Mouse (Mus musculus): ENCODE measurements around the gene Egfl7.

The Egfl7 gene

DNA sequence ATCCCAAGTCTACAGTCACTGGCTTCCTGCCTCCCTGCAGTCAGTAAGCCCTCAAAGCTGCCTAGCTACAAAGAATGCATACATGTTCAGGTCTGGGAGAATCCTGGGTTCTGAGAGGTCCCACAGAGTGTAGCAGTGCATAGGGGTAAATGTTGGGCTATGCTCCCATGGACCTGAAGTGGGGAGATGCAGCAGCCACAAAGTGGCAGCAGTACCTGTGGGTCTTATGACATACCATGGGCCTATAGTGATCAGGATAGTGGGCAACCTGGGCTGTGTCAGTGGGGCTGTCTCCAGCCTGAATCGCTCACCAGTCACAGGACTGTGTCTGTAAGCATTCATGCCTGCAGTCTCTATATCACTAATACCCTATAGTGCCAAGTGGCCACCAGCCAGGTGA lies at the start of gene Egfl7:
Gene Egfl7 (plus strand): TSS at position 301 of the 400 bp plus-strand sequence.
- DNase-seq (ENCODE audit: low spot score) = no peak

DNA sequence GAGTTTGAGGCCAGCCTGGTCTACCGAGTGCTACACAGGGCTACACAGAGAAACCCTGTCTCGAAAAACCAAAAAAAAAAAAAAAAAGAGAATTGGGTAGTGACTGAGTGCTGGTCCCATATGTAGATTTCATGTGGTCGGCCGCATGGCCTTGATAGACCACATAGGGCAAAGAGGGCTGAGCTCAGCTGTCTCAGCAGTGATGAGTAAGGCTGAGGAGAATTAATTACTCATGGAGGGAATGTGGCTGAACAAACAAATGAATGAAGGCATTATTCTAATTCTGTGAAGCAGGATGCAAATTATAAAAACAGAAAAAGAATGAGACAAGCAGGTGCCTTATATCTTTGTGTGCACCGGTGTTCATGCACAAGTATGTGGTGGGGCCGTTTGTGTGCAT lies 48.0 kb upstream of the Egfl7 start:
- DNase-seq (ENCODE audit: low spot score) = no peak

DNA sequence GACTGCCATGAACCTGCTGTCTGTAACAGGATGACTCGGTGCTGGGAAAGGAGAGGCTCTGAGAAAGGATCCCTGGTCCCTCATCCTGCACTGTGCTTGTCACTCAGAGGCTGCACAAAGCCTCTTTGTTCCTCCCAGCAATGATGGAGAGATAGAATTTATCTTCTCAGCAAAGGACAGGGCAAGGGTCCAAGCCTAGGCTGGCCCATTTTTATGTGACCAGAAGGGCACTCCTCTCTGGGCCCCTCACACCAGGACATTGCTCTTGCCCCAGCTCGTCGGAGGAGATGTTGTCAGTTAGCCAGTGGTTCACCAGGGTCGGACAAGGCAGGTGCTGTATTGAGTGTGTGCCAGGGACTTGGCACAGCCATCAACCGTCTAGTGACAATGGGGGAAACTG lies 46.6 kb upstream of the Egfl7 start:
- no peak for DNase-seq (ENCODE audit: low spot score)

DNA sequence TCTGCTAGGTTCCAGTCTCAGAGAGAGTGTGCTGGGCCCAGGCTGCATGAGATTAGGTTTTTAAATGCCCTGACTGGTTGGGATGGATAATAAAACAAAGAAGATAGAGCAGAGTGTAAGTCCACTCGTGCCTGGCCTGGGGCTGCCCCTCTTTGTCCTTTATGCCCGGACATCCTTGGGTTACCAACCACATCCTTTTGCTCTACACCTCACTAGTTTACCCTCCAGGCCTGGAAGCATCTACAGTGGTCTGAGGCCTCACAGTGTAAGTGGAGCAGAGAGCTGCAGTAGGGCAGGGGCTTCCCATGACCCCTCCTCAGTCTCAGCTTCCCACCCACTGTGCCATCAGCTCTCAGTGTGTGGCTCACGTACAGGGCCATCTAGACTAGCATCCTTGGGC lies 45.7 kb upstream of the Egfl7 start:
- DNase-seq (ENCODE audit: low spot score) = no peak

DNA sequence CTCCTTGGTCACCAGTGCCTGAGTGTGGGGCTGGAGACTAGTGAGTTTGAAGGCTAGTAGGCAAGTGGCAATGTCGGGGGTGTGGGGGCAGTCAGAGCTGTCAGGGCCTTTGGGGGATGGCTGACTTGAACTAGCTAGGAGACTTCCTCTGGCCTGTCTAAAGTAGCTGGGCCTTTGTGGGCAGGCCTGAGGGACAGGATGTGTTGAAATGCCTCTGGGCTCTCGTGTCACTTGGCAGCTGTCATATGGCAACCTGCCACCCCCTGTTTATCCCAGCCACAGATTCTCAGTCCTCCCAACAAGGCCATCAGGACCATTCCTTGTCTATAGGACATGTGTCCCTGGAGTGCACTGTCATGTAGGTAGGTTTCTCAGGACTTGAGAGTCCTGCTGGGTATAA lies 45.2 kb upstream of the Egfl7 start:
- peak; percentile 95 for DNase-seq (ENCODE audit: low spot score)

DNA sequence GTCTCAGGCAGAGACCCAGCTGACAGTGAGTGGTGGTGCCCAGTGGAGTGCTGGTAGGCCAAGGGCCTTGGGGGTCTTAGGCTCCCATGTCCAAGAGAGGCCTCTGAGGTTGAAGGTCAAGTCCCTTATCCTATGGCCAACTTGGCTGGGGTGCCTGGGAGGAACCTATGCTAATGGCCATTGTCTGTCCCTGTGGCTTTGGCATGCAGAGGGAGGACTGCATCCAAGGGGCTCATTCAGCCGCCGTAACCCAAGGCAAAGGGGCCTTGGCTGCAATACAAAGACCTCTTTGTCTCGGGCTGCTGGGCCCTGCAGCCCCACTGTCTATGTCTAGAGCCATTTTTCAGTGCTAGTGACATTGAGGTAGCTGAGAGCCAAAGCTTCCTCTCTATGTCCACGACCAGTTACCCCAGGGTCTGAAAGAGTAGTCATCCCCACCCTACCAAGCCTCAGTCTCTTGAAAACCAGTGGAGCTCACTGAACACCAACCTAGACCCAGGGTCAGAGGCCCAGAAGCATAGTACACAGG lies 44.2 kb upstream of the Egfl7 start:
- no peak for DNase-seq (ENCODE audit: low spot score)

DNA sequence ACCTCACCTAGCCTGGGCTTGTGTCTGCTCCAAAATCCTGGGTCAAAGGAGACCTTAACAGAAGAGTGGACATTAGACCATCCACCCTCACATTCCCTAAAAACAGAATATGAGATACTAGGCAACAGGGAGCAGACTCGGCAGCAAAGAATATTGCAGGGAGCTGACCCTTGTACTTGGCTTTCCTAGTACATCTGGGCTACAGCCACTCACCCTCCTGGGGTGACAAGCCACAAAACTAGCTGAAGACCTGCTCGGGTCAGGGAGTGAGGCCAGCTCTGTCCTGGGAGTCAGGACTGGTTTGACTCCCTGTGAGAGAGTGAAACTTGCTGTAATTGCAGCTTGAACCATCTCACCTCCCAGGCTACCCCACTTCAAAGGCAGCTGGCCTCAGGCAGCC lies 40.3 kb upstream of the Egfl7 start:
- DNase-seq (ENCODE audit: low spot score) = peak; percentile 59

DNA sequence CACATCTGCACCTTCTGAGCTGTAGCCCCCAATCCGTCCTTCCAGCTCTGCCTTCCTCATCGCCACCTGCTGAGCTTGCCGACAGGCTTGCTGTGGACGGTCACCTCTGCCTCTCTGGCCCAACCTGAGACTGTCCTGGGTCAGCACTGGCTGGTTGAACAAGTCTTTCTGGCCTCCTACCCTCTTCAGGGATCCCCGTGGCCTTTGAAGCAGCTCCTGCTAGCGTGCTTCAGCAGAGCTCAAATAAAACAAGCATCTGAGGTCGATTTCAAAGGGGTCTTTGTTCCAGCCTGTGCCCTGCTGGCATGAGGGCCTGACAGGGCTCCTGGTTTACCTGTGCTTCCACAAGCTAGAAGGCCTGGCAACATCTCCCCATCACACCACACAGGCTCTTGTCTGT lies 39.1 kb upstream of the Egfl7 start:
- DNase-seq (ENCODE audit: low spot score) = no peak

DNA sequence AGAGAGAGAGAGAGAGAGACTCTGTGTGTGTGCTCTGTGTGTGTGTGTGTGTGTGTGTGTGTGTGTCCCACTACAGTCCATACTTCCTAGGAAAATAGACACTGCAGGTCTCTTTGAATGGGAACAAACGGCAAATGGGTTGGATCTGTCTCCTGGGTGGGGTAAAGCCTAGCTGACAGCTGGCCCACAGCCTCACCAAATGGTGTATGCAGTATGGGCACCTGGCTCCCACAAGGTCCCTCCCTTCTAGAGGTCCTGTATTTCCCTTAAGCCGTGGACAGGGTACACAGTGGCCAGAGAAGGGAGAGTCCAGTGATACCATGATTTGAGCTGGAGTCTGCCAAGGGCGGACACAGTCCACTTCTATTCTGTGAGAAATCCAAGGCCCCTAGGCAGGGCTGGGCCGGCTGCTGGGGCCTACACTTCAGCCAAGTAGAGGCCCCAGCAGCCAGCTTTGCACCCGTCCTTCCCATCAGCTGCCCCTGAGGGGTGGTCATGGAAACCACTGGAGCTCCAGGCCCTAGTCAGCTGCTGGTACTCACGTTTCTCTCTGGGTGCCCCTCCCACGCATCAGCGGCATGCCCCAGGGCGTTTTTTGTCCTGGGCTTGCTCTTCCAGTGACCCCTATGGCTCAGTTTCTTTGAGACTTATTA lies 38.4 kb upstream of the Egfl7 start:
- DNase-seq (ENCODE audit: low spot score) = no peak

DNA sequence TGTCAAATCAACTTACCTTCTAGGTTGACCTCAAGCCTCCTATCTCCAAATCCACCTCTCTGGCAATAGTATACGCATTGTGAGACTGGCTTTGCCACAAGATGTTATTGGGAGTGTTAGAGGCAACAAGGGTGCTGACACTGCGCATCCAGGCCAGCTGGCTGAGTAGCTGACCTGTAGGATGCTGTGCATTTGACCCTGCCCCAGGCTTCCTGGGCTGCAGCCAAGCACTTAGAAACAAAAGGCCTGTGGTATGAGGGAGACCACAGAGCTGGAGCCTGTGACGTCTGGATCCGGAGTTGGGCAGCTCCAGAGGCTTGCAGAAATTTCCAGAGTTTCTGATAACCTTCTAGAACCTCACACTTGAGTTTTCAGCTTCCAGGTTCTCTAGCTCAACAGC lies 36.7 kb upstream of the Egfl7 start:
- peak; percentile 40 for DNase-seq (ENCODE audit: low spot score)

DNA sequence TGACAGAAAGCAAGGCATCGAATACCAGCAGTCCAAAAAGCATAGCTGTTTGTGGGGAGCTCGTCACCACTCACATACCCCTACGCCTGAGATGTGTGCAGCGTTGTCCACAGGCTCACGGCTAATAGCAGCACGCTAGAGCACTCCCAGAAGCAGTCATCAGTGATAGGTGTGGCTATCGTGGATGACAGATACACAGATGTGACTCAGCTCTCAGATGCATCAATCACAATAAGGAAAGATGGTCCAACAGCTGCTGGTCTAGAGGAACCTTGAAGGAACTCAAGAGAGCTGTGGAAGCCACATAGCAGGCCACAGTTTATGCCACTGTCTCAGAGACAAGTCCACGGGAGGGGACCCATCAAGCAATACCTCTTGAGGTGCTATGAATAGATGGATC lies 36.0 kb upstream of the Egfl7 start:
- DNase-seq (ENCODE audit: low spot score) = no peak

DNA sequence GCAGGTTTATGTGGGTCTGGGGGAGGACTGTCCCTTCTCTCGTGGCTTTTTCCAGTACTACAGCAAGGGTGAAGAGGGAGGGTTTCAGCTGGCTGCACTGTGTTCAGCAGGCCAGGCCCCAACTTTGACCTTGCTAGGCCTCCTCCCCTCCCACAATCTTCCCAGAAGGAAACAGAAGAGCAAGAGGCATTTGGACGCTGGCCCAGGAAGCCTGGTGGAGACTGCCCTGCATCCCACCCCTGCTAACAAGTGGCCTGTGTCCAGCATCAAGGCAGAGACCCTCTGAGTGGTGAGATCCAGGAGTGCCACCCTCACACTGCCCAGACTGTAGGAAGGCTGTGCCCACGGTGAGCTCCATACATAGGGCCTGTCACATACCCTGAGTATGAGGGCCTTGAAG lies 35.5 kb upstream of the Egfl7 start:
- DNase-seq (ENCODE audit: low spot score) = peak; percentile 74

DNA sequence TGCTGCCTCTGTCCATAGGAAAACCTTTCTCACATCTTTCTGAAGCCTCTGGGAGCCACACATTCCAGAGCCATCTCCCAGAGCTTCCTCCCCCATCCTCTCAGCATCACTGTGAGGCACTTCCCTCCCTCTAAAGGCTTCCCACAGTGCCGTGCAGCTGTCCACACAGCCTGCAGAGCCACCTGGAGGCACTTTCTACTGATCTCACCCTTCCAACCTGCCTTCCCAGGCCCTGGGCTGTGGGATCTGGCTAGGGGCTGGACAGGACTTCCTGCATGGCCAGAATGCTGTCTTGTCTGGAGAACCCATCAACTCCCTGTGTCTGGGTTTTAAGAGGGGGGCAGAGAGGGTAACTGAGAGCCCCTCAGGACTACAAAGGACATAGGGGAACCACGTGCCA lies 32.3 kb upstream of the Egfl7 start:
- DNase-seq (ENCODE audit: low spot score) = no peak

DNA sequence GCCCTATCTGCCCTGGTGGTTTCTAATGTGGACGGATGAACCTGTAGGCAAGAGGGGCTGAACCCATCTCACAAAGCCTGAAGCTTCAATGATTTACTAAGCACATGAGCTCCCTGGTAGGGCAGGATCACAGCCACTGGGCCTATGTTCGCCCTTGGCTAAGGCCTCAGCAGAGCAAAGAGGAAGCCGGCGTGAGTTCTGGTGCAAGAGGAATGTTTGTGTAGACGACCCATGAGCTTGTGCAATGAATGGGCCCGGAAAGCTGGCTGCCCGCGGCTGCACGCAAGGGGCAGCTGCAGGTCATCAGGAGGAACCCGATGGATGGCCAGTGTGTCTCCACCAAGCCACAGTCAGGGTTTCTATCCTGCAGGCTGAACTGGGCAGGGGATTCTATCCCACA lies 30.0 kb upstream of the Egfl7 start:
- DNase-seq (ENCODE audit: low spot score) = peak; percentile 82

DNA sequence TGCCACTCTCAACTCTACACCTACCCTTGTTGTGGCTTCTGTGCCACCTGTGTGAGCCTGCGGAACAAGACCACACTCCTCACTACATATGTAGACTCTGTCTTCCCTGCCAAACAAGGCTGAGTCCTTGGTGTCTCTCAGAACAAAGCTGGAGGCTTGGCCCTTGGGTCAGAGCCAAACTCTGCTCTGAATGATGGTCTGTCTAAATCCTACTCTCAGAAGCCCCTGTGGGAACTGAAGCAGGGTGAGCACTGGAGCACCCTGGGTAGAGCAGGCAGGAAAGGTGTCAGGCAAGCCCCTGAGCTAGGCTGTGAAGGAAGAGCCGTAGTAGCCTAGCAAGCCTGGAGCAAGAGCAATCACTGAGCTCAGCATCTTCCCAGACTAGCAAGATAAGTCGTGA lies 29.6 kb upstream of the Egfl7 start:
- no peak for DNase-seq (ENCODE audit: low spot score)

DNA sequence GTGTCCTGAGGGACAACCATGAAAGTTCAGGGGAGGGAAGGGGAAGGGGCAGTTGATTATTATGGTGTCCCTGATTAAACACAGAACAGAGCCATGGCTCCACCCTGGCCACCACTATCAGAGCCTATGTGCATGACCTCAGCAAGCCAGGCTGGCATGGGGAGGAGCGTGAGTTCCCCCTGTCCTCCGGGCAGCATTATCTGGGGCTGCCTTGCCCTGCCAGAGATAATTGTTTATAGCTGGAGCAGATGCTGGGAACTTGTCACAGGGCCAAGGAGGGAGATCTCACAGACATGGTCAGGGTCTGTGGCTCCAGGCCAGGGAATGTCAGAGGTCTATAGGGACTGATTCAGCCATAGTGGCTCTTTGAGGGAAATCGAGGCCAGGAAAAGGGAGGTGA lies 29.0 kb upstream of the Egfl7 start:
- no peak for DNase-seq (ENCODE audit: low spot score)

DNA sequence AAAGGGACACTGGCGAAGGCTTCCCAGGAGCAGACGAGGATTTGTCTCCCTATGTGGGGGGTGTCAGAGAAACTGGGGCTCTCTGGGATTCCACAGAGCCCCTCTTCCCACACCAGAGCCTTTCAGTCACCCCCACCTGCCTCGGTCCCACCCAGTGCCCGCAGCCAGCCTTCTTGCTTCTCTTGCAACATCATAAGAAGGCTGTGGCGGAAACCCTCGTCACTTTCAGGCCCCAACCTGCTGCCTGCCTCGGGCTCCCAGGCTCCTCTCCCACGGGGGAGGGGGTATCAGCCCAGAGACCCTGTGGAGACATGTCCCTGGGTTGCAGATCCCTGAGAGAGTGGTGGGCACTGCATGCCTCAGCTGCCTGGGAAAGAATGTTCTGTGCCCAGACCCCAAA lies 28.4 kb upstream of the Egfl7 start:
- no peak for DNase-seq (ENCODE audit: low spot score)

DNA sequence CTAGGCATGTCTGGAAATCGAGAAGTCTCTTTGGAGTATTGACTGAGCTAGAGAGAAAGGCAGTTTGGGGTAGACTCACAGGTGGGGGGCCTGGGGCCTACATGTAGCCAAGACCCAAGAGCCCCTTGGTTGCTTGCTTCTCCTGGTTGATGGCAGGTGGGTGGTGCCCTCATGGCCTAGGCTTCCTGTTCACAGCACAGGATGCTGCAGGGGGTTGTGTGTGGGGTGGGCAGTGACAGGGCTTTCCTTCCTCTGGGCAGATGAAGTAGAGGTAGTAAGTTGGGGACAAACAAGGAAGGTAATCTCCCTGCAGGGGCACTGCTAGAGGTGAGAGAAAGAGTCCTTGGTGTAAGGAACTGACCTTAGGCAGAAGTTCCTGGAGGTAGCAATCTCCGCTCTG lies 27.7 kb upstream of the Egfl7 start:
- DNase-seq (ENCODE audit: low spot score) = no peak

DNA sequence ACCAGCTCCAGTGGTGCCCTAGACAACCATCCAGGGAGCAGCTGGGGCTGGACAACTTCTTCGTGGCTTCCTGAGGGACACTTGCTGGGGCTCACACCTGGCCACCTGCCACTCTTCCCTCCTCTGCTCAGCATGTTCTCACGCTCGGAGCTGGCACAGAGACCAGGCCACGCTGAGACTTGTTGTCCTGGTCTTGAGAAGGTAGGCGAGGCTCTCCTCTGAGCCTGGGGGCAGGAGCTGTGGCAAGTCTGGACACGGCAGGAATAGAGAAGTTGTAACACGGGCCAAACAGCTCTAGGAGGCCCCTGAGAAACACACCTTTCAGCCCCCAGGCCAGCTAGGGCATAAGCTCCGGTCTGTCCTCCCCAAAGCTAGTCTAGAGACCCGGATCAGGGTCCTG lies 25.9 kb upstream of the Egfl7 start:
- DNase-seq (ENCODE audit: low spot score) = peak; percentile 18

DNA sequence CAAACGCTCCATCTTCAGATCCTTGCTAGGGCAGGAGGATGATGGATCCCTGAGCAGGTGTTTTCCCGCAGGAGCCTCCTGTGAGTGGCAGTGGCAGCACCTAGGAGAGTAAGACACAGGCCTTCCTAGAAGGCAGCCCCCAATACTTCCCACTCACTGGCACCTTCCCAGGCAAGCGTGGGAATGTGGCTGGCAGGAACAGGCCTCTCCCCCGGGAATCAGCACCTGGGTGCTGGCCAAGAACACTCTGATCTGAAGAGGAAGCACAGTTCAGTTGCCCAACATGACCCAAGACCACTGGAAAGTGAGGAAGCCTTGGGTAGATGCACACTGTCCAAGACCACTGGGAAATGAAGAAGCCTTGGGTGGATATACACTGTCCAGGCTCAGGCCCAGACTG lies 24.7 kb upstream of the Egfl7 start:
- peak; percentile 61 for DNase-seq (ENCODE audit: low spot score)

DNA sequence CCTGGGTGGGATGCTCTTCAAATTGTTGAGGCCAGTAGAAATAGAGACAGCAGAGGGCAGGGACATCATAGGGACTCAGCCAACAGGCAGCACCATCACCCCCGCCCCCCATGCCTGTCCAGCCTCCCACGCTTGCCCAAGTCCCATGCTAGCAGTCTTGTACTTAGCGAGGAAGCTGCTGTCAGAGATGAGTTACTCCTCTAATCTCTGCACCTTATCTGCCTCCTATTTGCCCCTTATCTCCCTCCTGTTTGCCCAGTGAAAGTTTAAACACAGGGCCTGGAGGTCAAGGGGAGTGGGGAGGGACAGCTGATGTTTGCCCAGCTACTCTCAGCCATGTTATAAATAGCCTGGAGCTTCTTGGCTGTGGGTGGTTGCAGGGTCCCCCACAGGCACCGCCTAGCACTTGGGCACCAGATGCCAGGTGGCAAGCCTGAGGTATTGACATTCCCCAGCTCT lies 23.2 kb upstream of the Egfl7 start:
- DNase-seq (ENCODE audit: low spot score) = no peak

DNA sequence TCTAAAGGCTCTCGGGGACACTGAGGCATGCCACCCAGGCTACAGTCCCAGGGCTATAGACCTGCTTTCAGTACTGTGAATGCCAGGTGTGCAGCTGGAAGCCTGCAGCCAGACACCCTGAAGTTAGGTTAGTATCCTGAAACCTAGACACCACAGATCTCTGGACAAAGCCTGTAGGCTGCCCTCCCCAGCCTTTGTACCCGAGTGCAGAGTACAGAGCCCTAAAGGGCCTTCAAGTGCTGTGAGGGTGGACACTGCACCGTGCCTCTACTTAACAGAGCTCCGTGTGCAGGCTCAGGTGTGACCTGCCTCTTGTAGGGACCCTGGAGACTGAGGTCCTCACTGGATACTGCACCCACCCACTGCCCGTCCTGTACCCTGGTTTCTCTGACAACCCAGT lies 19.3 kb upstream of the Egfl7 start:
- DNase-seq (ENCODE audit: low spot score) = no peak

DNA sequence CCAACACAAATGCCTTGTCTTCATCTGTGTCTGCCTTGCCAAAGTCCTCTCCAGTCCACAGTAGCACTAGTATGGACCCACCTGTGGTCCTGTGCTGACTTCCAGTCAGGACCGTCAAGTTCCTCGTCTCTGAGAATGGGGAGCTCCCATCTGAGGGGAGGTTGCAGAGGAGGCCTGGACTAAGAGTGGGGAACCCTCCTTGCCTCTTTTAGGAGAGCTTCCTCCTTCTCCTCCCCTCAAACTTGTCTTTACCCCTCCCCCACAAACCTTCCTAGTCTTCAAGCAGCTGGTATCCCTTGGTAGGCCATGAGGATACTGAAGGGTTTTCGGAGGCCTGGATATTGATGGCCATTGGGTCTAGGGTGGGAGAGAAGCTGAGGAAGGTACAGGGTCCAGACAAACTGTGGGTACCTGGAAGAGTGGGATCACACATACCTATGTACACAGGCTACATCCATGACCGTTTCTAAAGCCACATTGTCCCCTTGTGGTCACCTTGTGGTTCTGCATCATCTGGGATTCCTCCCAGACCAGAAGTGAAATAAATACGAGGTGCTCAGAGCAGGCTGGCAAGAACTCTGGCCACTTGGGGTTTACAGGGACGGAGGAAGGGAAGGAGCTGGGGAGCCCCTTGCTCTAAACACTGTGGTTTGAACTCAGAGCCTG lies 18.3 kb upstream of the Egfl7 start:
- peak; percentile 84 for DNase-seq (ENCODE audit: low spot score)

DNA sequence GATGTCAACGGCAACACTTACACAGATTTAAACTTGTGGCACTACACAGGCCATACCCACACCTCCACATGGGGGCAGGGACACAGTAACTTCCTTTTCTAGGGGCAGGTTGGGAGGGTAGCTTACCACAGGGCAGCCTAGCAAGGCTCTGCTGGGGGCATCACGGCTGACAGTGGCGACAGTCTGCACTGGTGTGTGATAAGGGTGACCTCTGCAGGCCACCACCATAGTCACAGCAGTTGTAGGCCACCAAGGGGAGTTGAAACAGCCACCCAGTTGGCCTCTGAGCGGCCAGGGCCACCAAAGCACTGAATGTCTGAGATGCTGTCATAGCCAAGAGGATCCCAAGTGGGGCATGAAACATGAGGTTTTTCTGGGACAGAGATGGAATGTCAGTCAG lies 13.6 kb upstream of the Egfl7 start:
- peak; percentile 48 for DNase-seq (ENCODE audit: low spot score)
